Mouse (Mus musculus): ENCODE results near the gene Glb1l2. TPM values are rescaled to one million over a fixed set of nuclear protein-coding genes. Genes with fewer than 3 reads are reported as not detected.

The Glb1l2 gene
- polyA plus RNA-seq, 1 experiment from 2014 or later = 1.5 TPM

DNA sequence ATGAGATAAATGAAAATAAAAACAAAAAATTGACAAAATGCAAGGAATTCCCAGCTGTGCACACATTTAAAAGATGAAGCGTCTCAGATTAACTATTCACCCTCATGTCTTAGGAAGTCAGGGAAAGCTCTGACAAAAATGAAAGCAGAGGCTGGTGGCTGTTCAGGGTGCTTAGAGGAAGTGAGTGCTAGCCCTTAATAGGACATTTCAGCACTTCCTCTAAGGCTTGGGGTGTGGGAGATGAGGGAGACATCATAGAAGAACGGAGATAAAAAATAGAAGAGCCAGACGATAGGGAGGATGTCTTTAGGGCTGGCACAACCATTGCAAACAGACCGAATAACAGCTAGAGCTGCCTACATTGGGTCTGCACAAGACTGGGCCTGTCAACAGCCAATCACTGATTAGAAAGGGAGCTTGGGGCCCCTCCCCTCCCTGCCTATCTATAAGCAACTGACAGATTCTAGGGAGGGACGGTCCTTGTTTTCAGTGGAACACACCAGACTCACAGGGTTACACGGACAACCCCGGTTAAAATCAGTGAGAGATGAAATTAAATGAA is 22.8 kb downstream of the Glb1l2 start:
- H3K4me2 ChIP-seq (ENCODE audit: low read length) = no peak overlapping the region
- H3K9ac ChIP-seq (replicated peaks; ENCODE audit: low read depth, low read length) = no peak overlapping the region
- no peaks in the 10 kb centered on the region for H3K36me3 ChIP-seq (ENCODE audit: control insufficient read depth, insufficient read depth)
- no peaks in the 10 kb centered on the region for H3K27me3 ChIP-seq (replicated peaks; ENCODE audit: control insufficient read depth, insufficient read depth, low read length)
- no peak overlapping the region for H3K27ac ChIP-seq (ENCODE audit: low read length)
- ATAC-seq = peak; percentile 52; the same call in 1 of the 2 replicates
- no peaks in the 10 kb centered on the region for H3K9me3 ChIP-seq (ENCODE audit: control insufficient read depth, low read length)
- H3K4me1 ChIP-seq (replicated peaks; ENCODE audit: control insufficient read depth, insufficient read depth, low read length) = no peaks in the 10 kb centered on the region
- WGBS = 67% methylated on average over 7 of the region's 7 CpGs
- no peak overlapping the region for H3K4me3 ChIP-seq (replicated peaks; ENCODE audit: low read length)

DNA sequence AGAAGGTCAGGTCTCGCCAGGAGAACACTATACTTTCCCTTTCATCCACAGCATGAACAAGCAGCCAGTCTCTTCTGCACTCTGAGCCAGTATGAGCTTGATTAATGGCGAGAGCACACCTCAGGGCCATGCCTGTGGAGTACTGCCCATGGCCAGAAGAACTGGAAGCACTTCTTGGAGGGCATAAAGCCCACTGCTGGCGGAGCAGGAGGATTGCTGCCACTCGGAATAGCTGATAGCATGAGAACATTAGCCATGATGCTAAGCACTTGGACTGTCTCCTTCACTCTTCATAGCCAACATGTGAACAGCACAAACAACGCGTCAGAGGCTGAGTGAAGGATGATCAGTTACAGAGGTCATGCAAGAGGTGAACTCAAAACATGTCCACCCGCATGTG is 27.8 kb downstream of the Glb1l2 start:
- Histone ChIP-seq H3K4me2 (ENCODE audit: low read length) (no peak overlapping the region), H3K9ac (replicated peaks; ENCODE audit: low read depth, low read length) (no peak overlapping the region), H3K4me3 (replicated peaks; ENCODE audit: low read length) (no peak overlapping the region), H3K4me1 (replicated peaks; ENCODE audit: control insufficient read depth, insufficient read depth, low read length) (no peaks in the 10 kb centered on the region), H3K27ac (ENCODE audit: low read length) (no peak overlapping the region), H3K9me3 (ENCODE audit: control insufficient read depth, low read length) (no peaks in the 10 kb centered on the region), H3K27me3 (replicated peaks; ENCODE audit: control insufficient read depth, insufficient read depth, low read length) (no peaks in the 10 kb centered on the region), H3K36me3 (ENCODE audit: control insufficient read depth, insufficient read depth) (no peaks in the 10 kb centered on the region)
- no peak for ATAC-seq
- 90% methylated on average over 7 of the region's 7 CpGs for WGBS

DNA sequence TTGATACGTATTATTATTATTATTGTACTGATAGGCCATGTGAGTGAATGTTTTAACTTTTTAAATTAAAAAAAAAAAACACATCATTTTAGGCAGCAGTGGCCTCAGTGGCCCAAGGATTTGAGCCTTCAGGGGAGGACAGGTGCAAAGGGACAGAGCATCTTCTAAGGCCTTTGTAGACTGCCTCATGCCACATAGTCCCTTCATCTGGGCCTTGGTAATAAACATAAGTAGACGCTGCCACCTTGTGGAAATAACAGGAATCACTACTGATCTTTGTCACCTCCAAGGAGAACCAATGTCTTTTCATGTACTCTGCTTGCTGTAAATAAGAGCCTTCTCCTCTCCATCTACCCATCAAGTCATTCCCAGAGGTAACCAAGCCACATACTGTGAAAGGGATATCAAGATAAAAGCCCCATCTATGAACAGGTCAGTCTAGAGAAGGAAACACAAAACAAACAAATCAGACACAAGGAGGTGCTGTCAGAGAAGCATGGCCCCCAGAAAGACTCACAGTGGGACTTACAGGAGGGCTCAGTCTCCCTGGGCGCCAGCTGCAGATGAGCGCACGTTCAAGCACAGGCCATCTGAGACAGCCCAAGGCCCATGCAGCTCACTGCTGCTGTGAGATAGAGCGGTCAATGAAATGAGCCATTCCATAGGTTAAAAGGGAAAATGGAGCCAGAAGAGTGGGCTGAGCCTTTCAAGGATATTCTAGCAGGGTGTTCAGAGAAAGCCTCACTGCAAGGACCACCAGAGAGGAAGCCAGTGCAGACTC is 30.0 kb downstream of the Glb1l2 start:
- ATAC-seq = peak; percentile 75
- H3K27me3 ChIP-seq (replicated peaks; ENCODE audit: control insufficient read depth, insufficient read depth, low read length) = no peaks in the 10 kb centered on the region
- no peak overlapping the region for H3K4me2 ChIP-seq (ENCODE audit: low read length)
- no peak overlapping the region for H3K27ac ChIP-seq (ENCODE audit: low read length)
- no peak overlapping the region for H3K9ac ChIP-seq (replicated peaks; ENCODE audit: low read depth, low read length)
- no peak overlapping the region for H3K4me3 ChIP-seq (replicated peaks; ENCODE audit: low read length)
- WGBS = 65% methylated on average over 6 of the region's 6 CpGs
- H3K9me3 ChIP-seq (ENCODE audit: control insufficient read depth, low read length) = no peaks in the 10 kb centered on the region
- H3K36me3 ChIP-seq (ENCODE audit: control insufficient read depth, insufficient read depth) = no peaks in the 10 kb centered on the region
- H3K4me1 ChIP-seq (replicated peaks; ENCODE audit: control insufficient read depth, insufficient read depth, low read length) = no peaks in the 10 kb centered on the region

DNA sequence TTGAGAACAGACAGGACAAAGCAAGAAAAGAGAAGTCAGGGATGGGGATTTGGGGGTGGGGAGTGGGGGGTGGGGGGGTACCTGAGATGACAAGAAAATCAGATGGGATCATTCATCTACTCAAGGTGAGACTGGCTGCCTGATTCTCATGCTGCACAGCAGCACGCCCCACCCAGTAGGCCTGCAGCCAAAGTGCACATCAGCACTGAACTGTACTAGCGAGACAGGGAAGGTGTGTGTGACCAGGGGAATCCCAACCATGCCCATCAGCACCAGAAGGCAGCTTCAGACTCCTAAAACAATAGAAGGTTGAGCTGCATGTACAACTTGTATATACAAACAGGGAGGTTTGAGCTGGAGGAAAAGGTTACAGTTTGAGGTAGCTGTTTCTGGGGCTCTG is 30.6 kb downstream of the Glb1l2 start:
- ATAC-seq = peak; percentile 41
- Histone ChIP-seq H3K4me2 (ENCODE audit: low read length) (no peak overlapping the region), H3K9me3 (ENCODE audit: control insufficient read depth, low read length) (no peaks in the 10 kb centered on the region), H3K4me1 (replicated peaks; ENCODE audit: control insufficient read depth, insufficient read depth, low read length) (no peaks in the 10 kb centered on the region), H3K4me3 (replicated peaks; ENCODE audit: low read length) (no peak overlapping the region), H3K27ac (ENCODE audit: low read length) (no peak overlapping the region), H3K27me3 (replicated peaks; ENCODE audit: control insufficient read depth, insufficient read depth, low read length) (no peaks in the 10 kb centered on the region), H3K9ac (replicated peaks; ENCODE audit: low read depth, low read length) (no peak overlapping the region), H3K36me3 (ENCODE audit: control insufficient read depth, insufficient read depth) (no peaks in the 10 kb centered on the region)
- WGBS = 89% methylated on average over 2 of the region's 2 CpGs

DNA sequence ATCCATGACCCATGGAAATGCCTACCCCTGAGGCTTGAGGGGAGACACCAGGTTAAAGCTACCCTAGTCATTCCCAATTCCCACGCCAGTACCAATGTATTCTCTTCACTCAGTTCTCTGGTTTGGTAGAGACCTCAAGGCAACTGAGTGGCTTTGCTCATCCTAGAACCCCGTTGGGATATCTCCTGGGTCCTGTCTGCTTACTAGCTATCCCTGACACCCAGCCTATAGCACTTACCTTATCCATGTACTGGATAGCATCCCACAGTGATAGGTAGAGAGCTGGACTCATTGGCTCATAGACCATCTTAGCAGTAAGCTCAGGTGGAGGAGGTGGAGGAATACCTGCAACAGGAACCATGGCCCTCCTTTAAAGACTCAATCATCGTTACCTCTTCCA is 38.1 kb downstream of the Glb1l2 start:
- H3K4me1 ChIP-seq (replicated peaks; ENCODE audit: control insufficient read depth, insufficient read depth, low read length) = no peaks in the 10 kb centered on the region

GRCm38 (mm10) chr9:26762477-26762876 is 43.8 kb downstream of the Glb1l2 start:
- ATAC-seq = no peak
- H3K4me3 ChIP-seq (replicated peaks; ENCODE audit: low read length) = no peak overlapping the region
- no peak overlapping the region for H3K4me2 ChIP-seq (ENCODE audit: low read length)
- H3K9me3 ChIP-seq (ENCODE audit: control insufficient read depth, low read length) = no peaks in the 10 kb centered on the region
- no peak overlapping the region for H3K27ac ChIP-seq (ENCODE audit: low read length)
- no peaks in the 10 kb centered on the region for H3K27me3 ChIP-seq (replicated peaks; ENCODE audit: control insufficient read depth, insufficient read depth, low read length)
- 83% methylated on average over 6 of the region's 6 CpGs for WGBS
- H3K36me3 ChIP-seq (ENCODE audit: control insufficient read depth, insufficient read depth) = peaks cover 8% of the 10 kb centered on the region; the same call in 1 of the 2 replicates
- no peak overlapping the region for H3K9ac ChIP-seq (replicated peaks; ENCODE audit: low read depth, low read length)
- peaks cover 7% of the 10 kb centered on the region for H3K4me1 ChIP-seq (replicated peaks; ENCODE audit: control insufficient read depth, insufficient read depth, low read length)

More for the DNA sequence above, 38.1 kb downstream of the Glb1l2 start:
- Histone ChIP-seq H3K27me3 (replicated peaks; ENCODE audit: control insufficient read depth, insufficient read depth, low read length) (no peaks in the 10 kb centered on the region), H3K9ac (replicated peaks; ENCODE audit: low read depth, low read length) (no peak overlapping the region), H3K4me2 (ENCODE audit: low read length) (no peak overlapping the region), H3K9me3 (ENCODE audit: control insufficient read depth, low read length) (no peaks in the 10 kb centered on the region), H3K27ac (ENCODE audit: low read length) (no peak overlapping the region), H3K4me3 (replicated peaks; ENCODE audit: low read length) (no peak overlapping the region), H3K36me3 (ENCODE audit: control insufficient read depth, insufficient read depth) (0 out of 2 replicates have a peak, but pooled peaks cover 2% of the 10 kb centered on the region)
- WGBS = 89% methylated on average over 3 of the region's 3 CpGs
- ATAC-seq = no peak

DNA sequence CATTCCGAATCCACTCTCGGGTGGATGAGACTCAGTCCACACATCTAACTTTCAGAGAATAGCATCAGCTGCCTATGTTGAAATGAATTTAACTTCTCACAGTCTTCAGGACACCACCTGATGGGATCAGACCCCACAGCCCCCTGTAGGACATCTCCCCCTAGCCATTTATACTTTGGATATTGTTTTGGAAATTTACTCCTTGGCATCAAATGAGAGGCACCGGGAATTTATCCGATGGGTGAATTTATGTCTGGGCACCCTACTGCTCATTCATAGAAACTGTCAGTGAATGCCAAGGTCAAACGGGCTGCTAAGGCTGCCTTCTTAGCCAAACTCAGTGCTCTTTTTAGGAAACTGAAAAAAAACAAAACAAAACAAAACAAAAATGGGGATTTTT is 45.7 kb downstream of the Glb1l2 start:
- Histone ChIP-seq H3K9ac (replicated peaks; ENCODE audit: low read depth, low read length) (no peak overlapping the region), H3K4me2 (ENCODE audit: low read length) (no peak overlapping the region), H3K27me3 (replicated peaks; ENCODE audit: control insufficient read depth, insufficient read depth, low read length) (no peaks in the 10 kb centered on the region), H3K4me3 (replicated peaks; ENCODE audit: low read length) (no peak overlapping the region), H3K4me1 (replicated peaks; ENCODE audit: control insufficient read depth, insufficient read depth, low read length) (peaks cover 7% of the 10 kb centered on the region), H3K9me3 (ENCODE audit: control insufficient read depth, low read length) (no peaks in the 10 kb centered on the region), H3K27ac (ENCODE audit: low read length) (no peak overlapping the region), H3K36me3 (ENCODE audit: control insufficient read depth, insufficient read depth) (peaks cover 15% of the 10 kb centered on the region)
- 0 out of 2 replicates have a peak, but pooled peaks have one; percentile 11 for ATAC-seq
- WGBS = 72% methylated on average over 5 of the region's 5 CpGs

DNA sequence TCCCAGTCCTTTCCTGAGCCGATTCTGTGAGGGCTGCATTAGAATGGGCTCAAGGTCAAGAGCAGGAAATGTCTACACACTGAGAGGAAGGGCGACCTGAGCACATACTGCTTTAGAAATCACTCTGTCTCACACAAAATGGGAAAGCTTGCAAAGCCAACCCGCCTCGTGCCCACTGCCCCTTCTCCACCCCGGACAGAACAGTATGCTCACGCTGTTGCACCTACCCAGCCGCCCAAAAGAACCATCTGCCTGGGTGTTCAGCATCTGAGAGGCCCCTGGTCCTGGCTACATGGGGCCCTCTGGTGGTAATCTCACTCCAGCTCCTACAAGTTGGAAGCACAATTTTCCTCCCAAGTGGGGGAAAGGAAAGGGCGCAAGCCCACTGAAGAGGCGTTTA is 46.2 kb downstream of the Glb1l2 start:
- Histone ChIP-seq H3K27me3 (replicated peaks; ENCODE audit: control insufficient read depth, insufficient read depth, low read length) (no peaks in the 10 kb centered on the region), H3K4me1 (replicated peaks; ENCODE audit: control insufficient read depth, insufficient read depth, low read length) (peaks cover 7% of the 10 kb centered on the region), H3K36me3 (ENCODE audit: control insufficient read depth, insufficient read depth) (peaks cover 19% of the 10 kb centered on the region), H3K4me3 (replicated peaks; ENCODE audit: low read length) (no peak overlapping the region), H3K9ac (replicated peaks; ENCODE audit: low read depth, low read length) (no peak overlapping the region), H3K9me3 (ENCODE audit: control insufficient read depth, low read length) (no peaks in the 10 kb centered on the region), H3K4me2 (ENCODE audit: low read length) (no peak overlapping the region), H3K27ac (ENCODE audit: low read length) (0 out of 2 replicates have a peak overlapping the region, but pooled peaks have one; percentile 20)
- WGBS = 23% methylated on average over 9 of the region's 9 CpGs
- peak; percentile 87 for ATAC-seq

DNA sequence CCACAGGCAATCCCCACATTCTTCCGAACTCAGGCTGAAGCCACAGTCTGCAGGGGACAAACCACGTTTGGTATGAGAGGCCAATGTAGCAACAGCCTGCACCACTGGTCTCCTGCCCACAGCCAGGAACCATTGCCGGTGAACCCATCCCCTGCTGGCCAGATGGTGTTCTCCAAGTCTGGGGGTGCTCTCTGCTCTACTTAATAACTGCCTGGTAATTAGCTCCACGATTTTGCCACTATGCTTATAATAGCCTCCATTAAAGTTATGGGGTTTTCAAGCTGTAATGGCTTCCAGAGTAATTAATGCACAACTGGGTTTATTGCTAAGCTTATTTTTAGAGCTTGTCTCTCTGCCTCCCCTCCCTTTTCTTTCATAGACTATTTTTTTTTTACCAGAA is 57.4 kb downstream of the Glb1l2 start:
- Histone ChIP-seq H3K9me3 (ENCODE audit: control insufficient read depth, low read length) (no peaks in the 10 kb centered on the region), H3K36me3 (ENCODE audit: control insufficient read depth, insufficient read depth) (peaks cover 2% of the 10 kb centered on the region; the same call in 1 of the 2 replicates), H3K4me2 (ENCODE audit: low read length) (no peak overlapping the region), H3K27ac (ENCODE audit: low read length) (no peak overlapping the region), H3K9ac (replicated peaks; ENCODE audit: low read depth, low read length) (no peak overlapping the region), H3K4me1 (replicated peaks; ENCODE audit: control insufficient read depth, insufficient read depth, low read length) (no peaks in the 10 kb centered on the region), H3K4me3 (replicated peaks; ENCODE audit: low read length) (no peak overlapping the region), H3K27me3 (replicated peaks; ENCODE audit: control insufficient read depth, insufficient read depth, low read length) (no peaks in the 10 kb centered on the region)
- ATAC-seq = no peak
- WGBS = 65% methylated on average over 4 of the region's 4 CpGs

Measured in forebrain, embryonic 16.5 days (tissue).